Mouse (Mus musculus): Measurements from ENCODE around the gene Alkbh6. TPM values are rescaled to one million over a fixed set of nuclear protein-coding genes. Genes with fewer than 3 reads are reported as not detected.

The Alkbh6 gene
- polyA plus RNA-seq, 2 experiments, result 79.7 to 124 TPM

- Histone ChIP-seq H3K27me3 (ENCODE audit: control insufficient read depth, insufficient read depth, low read length) (no peaks in the 10 kb centered on the region), H3K27ac (replicated peaks; ENCODE audit: low read depth, low read length) (no peak overlapping the region), H3K4me1 (ENCODE audit: control insufficient read depth, insufficient read depth, low read length) (no peaks in the 10 kb centered on the region), H3K36me3 (ENCODE audit: control insufficient read depth, insufficient read depth, low read length) (no peaks in the 10 kb centered on the region), H3K9me3 (ENCODE audit: control insufficient read depth, low read length) (no peaks in the 10 kb centered on the region), H3K9ac (ENCODE audit: low read depth, low read length, severe bottlenecking) (no peak overlapping the region), H3K4me2 (replicated peaks; ENCODE audit: low read depth, low read length, severe bottlenecking) (no peak overlapping the region), H3K4me3 (replicated peaks; ENCODE audit: low read length) (no peak overlapping the region)
- ATAC-seq (ENCODE audit: low FRiP score, low read depth) (no peak), DNase-seq (ENCODE audit: low spot score) (no peak)
- no peak for TF ChIP-seq POLR2A (IDR thresholded peaks at IDR 0.05; ENCODE audit: borderline replicate concordance, extremely low read depth, insufficient read depth, insufficient read length)
- 91% methylated on average over 4 of the region's 4 CpGs for WGBS
Measured at GRCm38 (mm10) chr7:30269641-30270040, 38.9 kb upstream of the Alkbh6 start.

GRCm38 (mm10) chr7:30274383-30274782 lies 34.1 kb upstream of the Alkbh6 start:
- no peak for ATAC-seq (ENCODE audit: low FRiP score, low read depth)
- no peaks in the 10 kb centered on the region for H3K36me3 ChIP-seq (ENCODE audit: control insufficient read depth, insufficient read depth, low read length)

DNA sequence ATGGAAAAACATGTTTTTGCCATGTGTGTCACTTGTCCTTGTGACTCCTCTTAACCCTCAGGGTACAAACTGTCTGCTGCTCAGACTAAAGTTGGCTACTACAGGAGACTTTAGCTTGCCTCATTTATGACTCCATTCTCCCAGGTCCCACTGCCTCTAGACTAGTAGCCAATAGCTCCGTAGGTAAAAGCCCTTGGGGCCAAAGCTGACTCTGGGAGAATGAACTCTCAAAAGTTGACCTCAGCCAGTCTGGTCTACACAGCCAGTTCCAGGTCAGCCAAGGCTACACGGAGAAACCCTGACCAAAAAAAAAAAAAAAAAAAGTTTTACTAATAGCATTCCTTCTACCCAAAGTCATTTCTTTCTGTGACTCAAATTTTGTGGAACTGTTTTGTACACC lies 29.6 kb upstream of the Alkbh6 start:
- no peak for ATAC-seq (ENCODE audit: low FRiP score, low read depth)
- Histone ChIP-seq H3K27me3 (ENCODE audit: control insufficient read depth, insufficient read depth, low read length) (no peaks in the 10 kb centered on the region), H3K9ac (ENCODE audit: low read depth, low read length, severe bottlenecking) (no peak overlapping the region), H3K27ac (replicated peaks; ENCODE audit: low read depth, low read length) (no peak overlapping the region), H3K4me2 (replicated peaks; ENCODE audit: low read depth, low read length, severe bottlenecking) (0 out of 2 replicates have a peak overlapping the region, but pooled peaks have one; percentile 92), H3K36me3 (ENCODE audit: control insufficient read depth, insufficient read depth, low read length) (no peaks in the 10 kb centered on the region), H3K4me3 (replicated peaks; ENCODE audit: low read length) (no peak overlapping the region), H3K9me3 (ENCODE audit: control insufficient read depth, low read length) (no peaks in the 10 kb centered on the region), H3K4me1 (ENCODE audit: control insufficient read depth, insufficient read depth, low read length) (peaks cover 5% of the 10 kb centered on the region; the same call in 1 of the 2 replicates)
- DNase-seq (ENCODE audit: low spot score), result no peak
- TF ChIP-seq POLR2A (IDR thresholded peaks at IDR 0.05; ENCODE audit: borderline replicate concordance, extremely low read depth, insufficient read depth, insufficient read length), result no peak
- 47% methylated on average over 2 of the region's 2 CpGs for WGBS

More at GRCm38 (mm10) chr7:30274383-30274782, 34.1 kb upstream of the Alkbh6 start:
- Histone ChIP-seq H3K27me3 (ENCODE audit: control insufficient read depth, insufficient read depth, low read length) (no peaks in the 10 kb centered on the region), H3K4me1 (ENCODE audit: control insufficient read depth, insufficient read depth, low read length) (peaks cover under 1% of the 10 kb centered on the region; the same call in 1 of the 2 replicates), H3K9ac (ENCODE audit: low read depth, low read length, severe bottlenecking) (no peak overlapping the region), H3K27ac (replicated peaks; ENCODE audit: low read depth, low read length) (no peak overlapping the region), H3K9me3 (ENCODE audit: control insufficient read depth, low read length) (no peaks in the 10 kb centered on the region), H3K4me2 (replicated peaks; ENCODE audit: low read depth, low read length, severe bottlenecking) (no peak overlapping the region), H3K4me3 (replicated peaks; ENCODE audit: low read length) (no peak overlapping the region)
- no peak for TF ChIP-seq POLR2A (IDR thresholded peaks at IDR 0.05; ENCODE audit: borderline replicate concordance, extremely low read depth, insufficient read depth, insufficient read length)
- 73% methylated on average over 6 of the region's 6 CpGs for WGBS
- DNase-seq (ENCODE audit: low spot score), result no peak

DNA sequence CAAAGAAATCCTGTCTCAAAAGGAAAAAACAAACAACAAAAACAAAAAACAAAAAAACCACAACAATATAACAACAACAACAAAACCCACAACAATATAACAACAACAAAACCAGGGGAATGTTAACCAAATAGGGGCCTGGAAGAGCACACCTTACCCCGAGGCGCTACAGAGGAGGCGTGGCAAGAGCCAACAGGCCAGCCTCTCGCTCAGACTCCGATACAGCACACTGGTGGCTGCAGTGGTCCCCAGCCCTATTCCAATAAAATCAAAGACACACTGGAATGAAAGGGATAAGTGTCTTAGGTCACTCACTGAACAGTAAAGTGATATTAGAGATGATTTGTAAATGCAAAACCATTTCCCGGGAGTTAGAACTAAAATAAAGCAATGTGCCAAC lies 29.0 kb upstream of the Alkbh6 start:
- no peaks in the 10 kb centered on the region for H3K27me3 ChIP-seq (ENCODE audit: control insufficient read depth, insufficient read depth, low read length)
- H3K36me3 ChIP-seq (ENCODE audit: control insufficient read depth, insufficient read depth, low read length), result no peaks in the 10 kb centered on the region
- H3K9ac ChIP-seq (ENCODE audit: low read depth, low read length, severe bottlenecking), result peak overlapping the region; percentile 50; the same call in 1 of the 2 replicates
- peak overlapping the region; percentile 73 for H3K4me3 ChIP-seq (replicated peaks; ENCODE audit: low read length)
- H3K27ac ChIP-seq (replicated peaks; ENCODE audit: low read depth, low read length), result 0 out of 2 replicates have a peak overlapping the region, but pooled peaks have one; percentile 92
- no peak for TF ChIP-seq POLR2A (IDR thresholded peaks at IDR 0.05; ENCODE audit: borderline replicate concordance, extremely low read depth, insufficient read depth, insufficient read length)
- H3K4me2 ChIP-seq (replicated peaks; ENCODE audit: low read depth, low read length, severe bottlenecking), result peak overlapping the region; percentile 92
- ATAC-seq (ENCODE audit: low FRiP score, low read depth), result no peak
- H3K4me1 ChIP-seq (ENCODE audit: control insufficient read depth, insufficient read depth, low read length), result peaks cover 5% of the 10 kb centered on the region; the same call in 1 of the 2 replicates
- 2% methylated on average over 6 of the region's 6 CpGs for WGBS
- no peaks in the 10 kb centered on the region for H3K9me3 ChIP-seq (ENCODE audit: control insufficient read depth, low read length)
- no peak for DNase-seq (ENCODE audit: low spot score)

DNA sequence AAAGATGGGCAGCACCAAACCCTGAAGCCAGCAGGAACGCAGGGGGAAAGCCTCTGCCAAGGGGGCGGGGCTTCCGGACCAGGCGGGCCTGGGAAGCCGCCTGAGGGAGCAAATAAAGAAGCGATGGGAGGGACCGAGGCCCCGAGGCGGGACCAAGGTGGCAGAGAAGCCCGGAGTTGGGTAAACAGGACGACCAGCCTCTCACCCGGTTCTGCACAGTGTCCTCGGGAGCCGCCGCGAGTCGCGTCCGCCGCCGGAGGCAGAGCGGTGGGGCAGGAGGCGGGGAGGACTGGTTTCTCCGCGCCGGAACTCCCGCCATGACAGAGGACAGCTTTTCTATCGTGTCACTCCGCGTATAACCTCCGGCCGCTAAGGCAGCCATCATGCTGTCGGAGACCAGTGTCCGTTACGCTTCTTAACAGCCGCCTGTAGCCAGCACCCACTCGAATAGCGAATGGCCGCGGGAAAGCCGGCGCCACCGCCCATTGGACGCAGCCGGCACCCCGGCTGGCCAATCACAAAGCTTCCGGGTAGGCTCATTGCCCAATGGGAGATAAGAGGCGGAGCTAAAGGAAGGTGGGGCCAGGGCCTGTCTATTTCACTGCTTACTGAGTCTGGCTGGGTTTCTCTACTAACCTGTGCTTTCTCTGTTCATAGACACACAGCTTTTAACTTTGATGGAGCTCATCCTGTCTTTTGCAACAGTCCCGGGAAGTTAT lies 28.4 kb upstream of the Alkbh6 start, which contains the start of the genes Thap8 and Wdr62:
Gene Thap8, plus strand, starts transcription at position 144 of the 719 bp plus-strand sequence.
Gene Wdr62, minus strand, starts transcription at position 469 of the 719 bp plus-strand sequence.
- Histone ChIP-seq H3K9ac (ENCODE audit: low read depth, low read length, severe bottlenecking) (peak within 1 kb of the TSS; percentile 50), H3K4me2 (replicated peaks; ENCODE audit: low read depth, low read length, severe bottlenecking) (peak within 1 kb of the TSS; percentile 92), H3K36me3 (ENCODE audit: control insufficient read depth, insufficient read depth, low read length) (no peaks in the 10 kb centered on the region), H3K27ac (replicated peaks; ENCODE audit: low read depth, low read length) (peak within 1 kb of the TSS; percentile 92), H3K4me1 (ENCODE audit: control insufficient read depth, insufficient read depth, low read length) (peaks cover 5% of the 10 kb centered on the region; the same call in 1 of the 2 replicates), H3K4me3 (replicated peaks; ENCODE audit: low read length) (peak within 1 kb of the TSS; percentile 73), H3K9me3 (ENCODE audit: control insufficient read depth, low read length) (no peaks in the 10 kb centered on the region), H3K27me3 (ENCODE audit: control insufficient read depth, insufficient read depth, low read length) (no peaks in the 10 kb centered on the region)
- ATAC-seq (ENCODE audit: low FRiP score, low read depth) (peak; percentile 96), DNase-seq (ENCODE audit: low spot score) (peak; percentile 97)
- 0 out of 2 replicates have a peak, but pooled peaks have one; percentile 35 for TF ChIP-seq POLR2A (IDR thresholded peaks at IDR 0.05; ENCODE audit: borderline replicate concordance, extremely low read depth, insufficient read depth, insufficient read length)
- WGBS, result under 1% methylated on average over 49 of the region's 49 CpGs
